Mouse (Mus musculus) Muller cell, postnatal 12 days (primary cell): ENCODE results near the gene Tceal7.
A peak's percentile ranks its signal among the peaks of the same experiment; 100 is the strongest.

ENCODE experiments used
- DNase-seq: peaks from one replicate; pipeline ENCODE4 v3.0.0-alpha.2; 2015; ENCODE audit errors: inconsistent ontology term

The Tceal7 gene

GRCm38 (mm10) chrX:136248811-136249210 lies 34.2 kb downstream of the Tceal7 start:
- no peak for DNase-seq

DNA sequence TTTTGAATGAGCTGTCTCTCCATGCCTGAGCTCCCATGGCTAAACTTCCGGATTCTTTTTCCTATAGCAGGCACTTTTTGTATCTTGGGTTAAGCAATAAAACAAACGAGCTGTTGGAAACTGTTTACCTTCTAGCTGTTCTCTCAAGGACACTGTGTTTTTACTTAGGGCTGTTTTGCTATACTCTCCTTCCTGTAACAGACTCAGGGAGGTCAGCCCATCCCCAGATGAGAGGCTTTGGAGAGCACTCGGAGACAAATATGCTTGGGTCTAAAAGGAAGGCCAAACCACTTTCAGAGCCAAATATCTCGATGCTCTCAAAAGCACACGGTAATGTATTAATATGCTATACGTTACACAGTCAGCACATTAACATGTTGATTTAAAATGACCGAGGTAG lies 35.1 kb downstream of the Tceal7 start:
- no peak for DNase-seq

DNA sequence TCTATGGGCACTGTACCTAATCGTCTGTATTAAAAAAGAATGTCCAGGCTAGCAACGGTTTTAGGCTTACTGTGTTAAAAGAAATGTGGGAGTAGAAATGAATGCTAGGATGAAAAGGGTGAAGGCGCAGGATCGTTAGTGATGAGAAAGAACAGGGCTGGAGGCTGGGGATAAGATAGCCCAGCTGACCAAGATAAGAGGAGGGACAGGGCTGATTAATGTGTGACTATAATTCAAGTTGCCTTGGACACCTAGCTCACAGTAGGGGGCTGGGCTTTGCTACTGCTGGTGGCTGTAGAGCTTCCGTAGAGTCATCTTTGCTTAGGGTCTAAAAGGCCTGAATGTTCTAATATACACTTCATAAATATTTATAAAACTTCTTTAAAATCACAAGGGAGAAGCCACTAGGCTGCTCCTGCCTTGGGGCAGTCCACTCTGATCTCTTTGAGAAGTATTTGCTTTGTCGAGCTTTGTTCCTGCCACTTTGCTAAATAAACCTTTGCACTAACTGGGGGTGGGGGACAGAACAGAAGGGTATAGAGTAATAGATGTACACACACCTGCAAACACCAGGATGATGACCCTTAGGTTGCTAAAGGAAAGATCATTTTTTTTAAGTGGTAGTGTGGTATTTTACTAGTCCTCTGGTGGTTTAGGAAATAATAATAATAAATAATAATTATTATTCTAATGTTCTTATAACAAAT lies 37.6 kb downstream of the Tceal7 start:
- no peak for DNase-seq

- peak; percentile 69 for DNase-seq
These were observed 53.1 kb downstream of the Tceal7 start for GRCm38 (mm10) chrX:136267720-136268119.

- no peak for DNase-seq
These were observed 53.6 kb downstream of the Tceal7 start for GRCm38 (mm10) chrX:136268173-136268572.

DNA sequence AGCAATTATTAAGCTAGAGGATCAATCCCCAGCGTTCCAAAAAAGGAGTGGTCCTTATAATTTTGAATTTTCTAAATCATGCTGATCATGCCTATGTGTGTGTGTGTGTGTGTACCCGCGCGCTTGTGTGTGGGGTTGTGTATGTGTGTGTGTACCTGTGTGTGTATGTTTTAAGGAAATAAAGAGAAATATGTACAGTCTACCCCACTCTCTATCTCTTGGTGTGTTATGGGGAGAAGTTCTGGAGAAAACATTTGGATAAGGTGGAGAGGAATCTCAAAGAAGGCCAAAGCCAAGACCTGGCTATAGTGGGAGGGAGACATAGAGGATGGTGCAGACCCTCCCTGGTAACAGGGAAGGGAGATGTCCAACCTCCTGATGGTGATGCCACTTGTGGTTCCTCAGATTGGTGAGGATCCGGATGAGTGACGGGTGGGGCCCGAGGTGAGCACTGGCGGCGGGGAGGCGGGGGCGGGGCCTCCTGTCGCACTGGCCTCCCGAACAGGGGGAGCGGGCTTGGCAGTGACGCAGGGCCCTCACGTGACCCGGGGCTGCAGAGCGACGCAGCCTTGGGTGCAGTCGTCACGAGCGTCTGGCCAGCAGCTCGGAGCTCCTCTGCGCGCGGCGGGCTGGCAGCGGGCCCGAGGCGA lies 55.3 kb downstream of the Tceal7 start, which contains the start of gene Bex3:
Gene Bex3, plus strand, starts transcription at position 511 of the 650 bp plus-strand sequence.
- DNase-seq, result peak; percentile 41

DNA sequence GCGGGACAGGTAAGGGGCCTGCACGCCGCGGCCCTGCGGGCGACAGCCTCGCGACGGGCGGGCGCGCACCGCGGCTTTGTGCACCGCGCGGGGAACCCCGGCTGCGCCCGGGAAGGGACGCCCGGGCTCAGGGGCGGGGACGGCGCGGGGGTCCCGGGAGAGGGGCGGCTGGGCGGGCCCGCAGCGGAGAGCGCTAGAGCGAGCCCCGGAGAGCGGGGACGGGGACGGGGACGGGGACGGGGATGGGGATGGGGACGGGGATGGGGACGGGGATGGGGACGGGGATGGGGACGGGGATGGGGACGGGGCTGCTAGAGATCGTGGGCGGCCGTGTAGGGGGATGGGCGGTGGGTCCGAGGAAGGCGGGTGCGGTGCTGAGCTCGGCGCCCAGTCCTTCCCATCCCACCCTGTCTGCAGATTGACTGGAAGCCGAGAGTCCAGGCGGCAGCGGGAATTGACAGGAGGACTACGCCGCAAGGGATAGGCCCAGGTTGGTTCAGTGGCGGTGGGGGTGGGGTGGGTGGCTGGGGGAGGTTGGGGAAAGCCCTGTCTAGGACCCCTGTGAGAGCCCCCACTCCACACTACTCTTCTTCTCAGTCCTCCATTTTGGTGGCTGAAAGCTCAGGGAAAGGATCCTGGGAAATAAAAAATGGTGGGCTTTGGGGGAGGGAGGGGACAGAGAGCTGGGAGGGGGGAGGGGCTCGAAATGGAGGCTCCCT lies 56.0 kb downstream of the Tceal7 start:
- DNase-seq, result peak; percentile 22

DNA sequence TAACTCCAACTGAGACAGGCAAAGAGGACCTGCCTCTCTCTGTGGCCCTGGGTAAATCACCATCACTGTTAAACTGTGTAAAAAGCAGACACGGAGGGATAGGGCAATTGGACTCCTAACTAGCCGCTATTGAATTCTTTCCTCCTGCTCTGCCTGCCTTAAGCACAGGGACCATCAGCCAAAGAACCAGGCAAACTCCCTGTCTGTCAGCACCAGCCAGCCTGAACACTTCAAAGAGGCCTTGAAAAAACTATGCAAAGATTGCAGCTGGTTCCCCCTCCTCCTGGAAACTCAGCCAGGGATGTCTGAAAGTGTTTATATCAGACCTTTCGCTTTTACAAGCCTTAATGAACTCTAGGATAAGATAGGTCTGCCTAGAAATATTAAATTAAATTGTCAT lies 60.0 kb downstream of the Tceal7 start:
- peak; percentile 39 for DNase-seq

GRCm38 (mm10) chrX:136275386-136275785 lies 60.8 kb downstream of the Tceal7 start:
- peak; percentile 40 for DNase-seq
